Mouse (Mus musculus) kidney, embryonic 15.5 days (tissue): ENCODE results near the gene Vmn2r62. TPM values are rescaled to one million over a fixed set of nuclear protein-coding genes. Genes with fewer than 3 reads are reported as not detected.
"Not testable (repeated sequence)": the region's sequence is repeated elsewhere in the genome, so short reads cannot be mapped to it uniquely, and the experiment has no call there.

Experiments used
- ATAC-seq: fragments of 200-750 bp; cut with Nextera tagmentation; replicated peaks from 2 replicates; pipeline ENCODE4 v1.8.0; 2017; ENCODE audit warnings: moderate TSS enrichment; ENCODE audit not compliant: low FRiP score
- H3K27ac ChIP-seq: fragments of 300-500 bp; sonication (generic); 2 replicates; pipeline ENCODE4 v1.5.1; 2015; ENCODE audit warnings: mild to moderate bottlenecking, inconsistent platforms
- H3K27me3 ChIP-seq: fragments of 300-500 bp; sonication (generic); 2 replicates; pipeline ENCODE4 v1.6.1; 2015; ENCODE audit warnings: inconsistent platforms
- H3K36me3 ChIP-seq: fragments of 300-500 bp; sonication (generic); 2 replicates; pipeline ENCODE4 v1.6.1; 2015; ENCODE audit warnings: inconsistent platforms
- H3K4me1 ChIP-seq: fragments of 300-500 bp; sonication (generic); 2 replicates; pipeline ENCODE4 v1.6.1; 2015; ENCODE audit warnings: inconsistent platforms
- H3K4me2 ChIP-seq: fragments of 300-500 bp; sonication (generic); 2 replicates; pipeline ENCODE4 v1.6.1; 2015; ENCODE audit warnings: moderate library complexity, mild to moderate bottlenecking, inconsistent platforms
- H3K4me3 ChIP-seq: fragments of 300-500 bp; sonication (generic); replicated peaks from 2 replicates; pipeline ENCODE4 v1.5.1; 2015; ENCODE audit warnings: mild to moderate bottlenecking, inconsistent platforms
- H3K9ac ChIP-seq: fragments of 300-500 bp; sonication (generic); 2 replicates; pipeline ENCODE4 v1.6.1; 2015; ENCODE audit warnings: mild to moderate bottlenecking, inconsistent platforms
- H3K9me3 ChIP-seq: fragments of 300-500 bp; sonication (generic); replicated peaks from 2 replicates; pipeline ENCODE4 v1.6.1; 2016; ENCODE audit warnings: inconsistent platforms
- WGBS: fragments of 180-500 bp; shearing (Covaris S2); methylation state at CpG from one replicate; pipeline ENCODE4 v1.1.7; 2015; ENCODE audit warnings: mixed read lengths; 5-methylcytosine and 5-hydroxymethylcytosine counted together
- polyA plus RNA-seq: library from polyadenylated mRNA; unstranded; fragments of >200 nt; fragmentation: Nextera tagmentation; extraction: Ambion mirVana; gene quantifications from 2 replicates; pipeline ENCODE4 v1.2.1, GENCODE M21; 2015

Gene Vmn2r62
- not detected in 2 replicates for polyA plus RNA-seq

DNA sequence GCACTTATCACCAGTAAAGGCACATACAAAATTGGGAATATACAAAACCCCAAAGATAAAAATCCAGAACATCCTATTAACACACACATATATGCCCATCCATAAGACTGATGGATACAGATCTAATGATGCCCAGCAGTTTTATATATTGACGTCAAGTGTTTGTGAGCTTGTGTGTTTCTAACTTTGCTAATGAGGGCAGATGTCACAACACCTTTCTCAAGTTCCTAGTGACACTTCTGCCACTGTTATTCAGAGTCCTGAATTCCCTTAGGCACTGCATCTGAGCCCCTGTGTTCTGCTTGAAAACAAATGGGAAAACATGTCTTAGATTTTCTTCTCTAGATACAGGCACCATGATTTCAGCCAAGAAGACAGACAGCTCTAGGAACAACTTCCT is at the start of gene Vmn2r62:
Gene Vmn2r62 (minus strand): TSS at position 101 of the 400 bp plus-strand sequence.
- H3K36me3 ChIP-seq, H3K4me1 ChIP-seq, H3K4me3 ChIP-seq, ATAC-seq, H3K9ac ChIP-seq, H3K27ac ChIP-seq, H3K9me3 ChIP-seq, H3K27me3 ChIP-seq, H3K4me2 ChIP-seq: not testable (repeated sequence)
- WGBS, result no CpG with 5 or more reads among the region's 1 CpGs

DNA sequence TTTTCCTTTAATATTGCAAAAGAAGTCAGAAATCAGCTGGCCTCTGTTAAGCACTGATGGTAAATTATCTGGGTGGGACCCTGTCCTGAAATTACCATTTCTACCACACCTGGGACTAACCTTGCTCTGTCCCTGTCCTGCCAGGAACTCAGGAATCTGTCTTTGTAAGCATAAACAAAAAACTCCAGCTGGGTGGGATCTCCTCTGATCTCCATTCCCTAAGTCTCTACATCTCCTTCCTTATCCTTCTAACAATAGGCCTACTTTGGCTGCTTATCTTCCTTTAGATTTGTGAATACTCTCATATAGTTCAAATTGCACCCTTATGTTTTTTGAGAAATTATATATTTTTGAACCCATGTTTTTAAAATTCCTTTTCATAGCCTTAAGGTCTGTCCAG is 45.0 kb upstream of the Vmn2r62 start:
- H3K9ac ChIP-seq, H3K4me1 ChIP-seq, H3K36me3 ChIP-seq, H3K27me3 ChIP-seq, H3K4me3 ChIP-seq, H3K9me3 ChIP-seq, H3K4me2 ChIP-seq, ATAC-seq, H3K27ac ChIP-seq: not testable (repeated sequence)

DNA sequence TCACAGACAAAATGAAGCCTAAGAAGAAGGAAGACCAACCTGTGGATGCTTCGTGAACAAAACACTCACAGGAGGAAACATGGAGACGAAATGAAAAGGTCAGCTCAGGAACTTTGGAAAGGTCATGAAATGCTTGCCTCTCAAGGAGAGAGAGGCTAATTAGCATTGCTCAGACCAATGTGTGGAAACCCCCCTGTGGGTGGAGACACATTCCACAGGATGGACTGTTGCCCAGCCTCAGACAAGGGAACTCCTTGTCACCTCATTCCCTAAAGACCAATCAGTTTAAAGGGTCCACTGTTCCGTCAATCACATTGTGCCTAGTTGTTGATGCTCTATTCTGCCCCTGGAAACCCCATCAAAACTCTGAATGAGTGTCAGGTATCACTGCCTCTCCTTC is 38.9 kb upstream of the Vmn2r62 start:
- WGBS, result 79% methylated on average over 3 of the region's 3 CpGs
- Histone ChIP-seq H3K9ac (no peak overlapping the region), H3K9me3 (0 out of 2 replicates have a peak, but pooled peaks cover 6% of the 10 kb centered on the region), H3K27me3 (no peaks in the 10 kb centered on the region), H3K36me3 (no peaks in the 10 kb centered on the region), H3K4me2 (no peak overlapping the region), H3K4me3 (no peak overlapping the region), H3K4me1 (no peaks in the 10 kb centered on the region), H3K27ac (no peak overlapping the region)
- no peak for ATAC-seq

DNA sequence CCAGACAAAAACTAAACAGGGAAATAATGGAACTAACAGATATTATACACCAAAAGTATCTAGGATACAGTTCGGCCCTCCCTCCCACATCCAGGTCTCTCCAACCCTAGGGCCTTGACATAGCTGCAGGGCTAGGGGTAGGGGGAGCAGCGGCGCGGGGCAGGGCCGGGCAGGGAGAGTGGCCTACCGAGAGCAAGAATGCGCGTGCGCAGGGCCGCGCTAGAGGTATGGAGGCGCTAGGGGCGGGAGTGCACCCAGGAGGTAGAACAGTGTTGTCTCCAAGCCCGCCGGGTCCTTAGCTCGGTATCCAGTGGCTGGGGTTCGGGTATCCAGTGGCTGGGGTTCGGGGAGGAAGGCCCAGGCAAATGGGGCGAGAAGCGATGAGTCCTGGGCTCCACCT is 43.5 kb downstream of the Vmn2r62 start:
- H3K4me3 ChIP-seq, result no peak overlapping the region
- no peak for ATAC-seq
- no peak overlapping the region for H3K27ac ChIP-seq
- H3K9me3 ChIP-seq, result no peaks in the 10 kb centered on the region
- no peaks in the 10 kb centered on the region for H3K4me1 ChIP-seq
- 56% methylated on average over 20 of the region's 20 CpGs for WGBS
- H3K4me2 ChIP-seq, result no peak overlapping the region
- no peaks in the 10 kb centered on the region for H3K27me3 ChIP-seq
- H3K9ac ChIP-seq, result no peak overlapping the region
- no peaks in the 10 kb centered on the region for H3K36me3 ChIP-seq

DNA sequence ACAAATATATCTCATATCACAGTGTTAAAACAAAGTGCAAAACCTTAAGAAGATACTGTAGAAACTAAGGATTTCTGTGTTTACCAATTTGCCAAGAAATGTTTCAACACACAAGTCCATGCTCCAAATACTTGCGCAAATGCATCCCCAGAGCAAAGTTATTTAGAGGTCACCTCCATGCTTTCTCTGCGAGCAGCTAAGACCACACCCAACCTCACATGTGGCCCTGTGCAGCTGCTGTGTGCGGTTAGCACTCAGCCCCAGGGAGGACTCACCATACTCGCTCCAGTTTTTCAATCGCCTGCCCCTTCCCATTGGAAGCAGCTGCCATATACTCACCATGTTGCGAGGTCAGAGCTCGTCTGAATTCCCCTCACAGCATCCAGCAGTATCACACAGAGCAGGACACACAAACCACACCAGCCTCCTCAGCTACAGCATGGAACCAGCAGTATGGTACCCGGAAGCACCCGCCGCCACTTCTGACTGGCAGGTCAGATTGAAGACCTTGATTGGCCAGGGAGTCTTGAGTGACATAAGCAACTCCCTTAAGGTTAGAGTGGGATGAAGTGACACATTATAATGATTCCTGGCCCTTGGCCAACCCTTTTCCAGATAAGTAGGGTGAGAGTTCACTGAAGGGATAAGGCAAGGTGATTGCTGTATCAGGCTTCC is 54.7 kb downstream of the Vmn2r62 start:
- Histone ChIP-seq H3K4me3 (no peak overlapping the region), H3K9ac (no peak overlapping the region), H3K4me2 (no peak overlapping the region), H3K9me3 (no peaks in the 10 kb centered on the region), H3K27me3 (no peaks in the 10 kb centered on the region), H3K36me3 (no peaks in the 10 kb centered on the region), H3K27ac (no peak overlapping the region), H3K4me1 (no peaks in the 10 kb centered on the region)
- ATAC-seq, result no peak
- WGBS, result 90% methylated on average over 10 of the region's 10 CpGs

DNA sequence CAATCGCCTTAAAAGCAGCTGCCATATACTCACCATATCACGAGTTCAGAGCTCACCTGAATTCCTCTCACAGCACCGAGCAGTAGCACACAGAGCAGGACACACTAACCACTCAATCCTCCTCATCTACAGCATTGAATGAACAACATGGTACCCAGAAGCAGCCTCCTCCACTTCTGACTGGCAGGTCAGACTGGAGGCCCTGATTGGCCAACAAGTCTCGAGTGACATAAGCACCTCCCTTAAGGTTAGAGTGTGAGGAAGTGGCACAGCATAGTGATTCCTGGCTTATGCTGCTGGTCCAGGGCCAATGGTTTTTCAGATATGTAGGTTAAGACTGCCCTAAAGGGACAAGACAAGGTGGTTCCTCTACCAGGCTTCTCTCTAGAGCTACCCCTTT is 66.4 kb downstream of the Vmn2r62 start, which contains the start of gene Gm17067:
Gene Gm17067 (minus strand): TSS at position 101 of the 400 bp plus-strand sequence.
- not testable (repeated sequence) for ATAC-seq, H3K27me3 ChIP-seq, H3K4me1 ChIP-seq, H3K4me3 ChIP-seq, H3K36me3 ChIP-seq, H3K4me2 ChIP-seq, H3K9ac ChIP-seq, H3K27ac ChIP-seq, H3K9me3 ChIP-seq
- WGBS, result 89% methylated on average over 4 of the region's 4 CpGs

Other genes starting within 250 kb of the Vmn2r62 start
- gene Gm21028, start 214.9 kb downstream of the Vmn2r62 start, polyA plus RNA-seq, result not detected in 2 replicates
- gene Zfp977, start 201.0 kb downstream of the Vmn2r62 start, polyA plus RNA-seq, result 2.2 and 2.3 TPM in 2 replicates
- 4.7 TPM in 2 replicates for gene Zfp976, start 150.9 kb downstream of the Vmn2r62 start, polyA plus RNA-seq
- gene Zfp975, start 100.8 kb downstream of the Vmn2r62 start, polyA plus RNA-seq, result 8.1 and 8.7 TPM in 2 replicates
- gene Gm17067, start 66.5 kb downstream of the Vmn2r62 start, polyA plus RNA-seq, result not detected in 2 replicates
- gene Gm2381, start 73.7 kb upstream of the Vmn2r62 start, polyA plus RNA-seq, result not detected in 2 replicates
- gene Vmn2r63, start 140.3 kb upstream of the Vmn2r62 start, polyA plus RNA-seq, result not detected in 2 replicates
- not detected in 2 replicates for gene Gm9268, start 225.2 kb upstream of the Vmn2r62 start, polyA plus RNA-seq